Mouse (Mus musculus) left cerebral cortex, postnatal 36 days (tissue): ENCODE measurements around the gene Gm7145. TPM values are rescaled to one million over a fixed set of nuclear protein-coding genes. Genes with fewer than 3 reads are reported as not detected.
"Not testable (repeated sequence)": the region's sequence is repeated elsewhere in the genome, so short reads cannot be mapped to it uniquely, and the experiment has no call there.

Source experiments
- DNase-seq, 2 experiments: peaks; one replicate each; pipeline ENCODE4 v3.0.0; 2021 to 2022; ENCODE audit warnings: low spot score in 2 of 2, mixed read lengths in 1 of 2
- intact Hi-C: fragments of 180-260 bp; cut with DNase I; formaldehyde crosslinking; loops from one replicate; pipeline ENCODE4 v1.15.1; 2025
- total RNA-seq, 2 experiments: library from RNA; stranded (reverse); gene quantifications; 2 replicates each; pipeline ENCODE4 v1.2.3; 2021

Gm7145 gene
- not detected for total RNA-seq

GRCm38 (mm10) chr1:117965639-117966038 lies at the start of gene Gm7145:
TSS of gene Gm7145 (plus strand) at chr1:117965939.
- intact Hi-C loops: no loop called here
- DNase-seq: no peak

GRCm38 (mm10) chr1:117927715-117928114 lies 38.0 kb upstream of the Gm7145 start, which contains the start of gene Gm28168:
TSS of gene Gm28168 (plus strand) at chr1:117928015.
- intact Hi-C loops, DNase-seq: not testable (repeated sequence)

GRCm38 (mm10) chr1:118003876-118004275 lies 38.1 kb downstream of the Gm7145 start:
- DNase-seq, intact Hi-C loops: not testable (repeated sequence)

- intact Hi-C loops, DNase-seq: not testable (repeated sequence)
Measured at GRCm38 (mm10) chr1:118012736-118013135, 47.0 kb downstream of the Gm7145 start.

Other genes with a start within 250 kb of the Gm7145 start
- not detected for gene B020011L13Rik, start 184.8 kb upstream of the Gm7145 start, total RNA-seq
- gene Gm28360, start 135.9 kb upstream of the Gm7145 start, total RNA-seq: not detected
- gene Gm28168, start 37.9 kb upstream of the Gm7145 start, total RNA-seq: not detected
- not detected for gene Gm29106, start 210.6 kb downstream of the Gm7145 start, total RNA-seq